Comparison of ENCODE assay signal across 27 mouse cellular contexts in genomic region chr15:60783761-60784160, GRCm38 (mm10).
"Had no signal": no experiment of that assay in that cellular context is flagged by ENCODE, and none has a peak within 500 bp of the region (broad histone marks: within the 10 kb centered on the region; RNA-seq: fewer than 3 reads in every experiment).

No protein-coding gene starts in this region.

- H3K9me3 ChIP-seq: embryonic facial prominence, embryonic 10.5 days; embryonic facial prominence, embryonic 12.5 days; embryonic facial prominence, embryonic 13.5 days; embryonic facial prominence, embryonic 15.5 days; forebrain, embryonic 10.5 days; forebrain, embryonic 12.5 days; forebrain, embryonic 13.5 days; forebrain, embryonic 15.5 days had no signal

- H3K27me3 ChIP-seq: embryonic facial prominence, embryonic 12.5 days; embryonic facial prominence, embryonic 13.5 days; embryonic facial prominence, embryonic 15.5 days; forebrain, embryonic 12.5 days; forebrain, embryonic 13.5 days; forebrain, embryonic 15.5 days had no signal

- H3K36me3 ChIP-seq: embryonic facial prominence, embryonic 10.5 days; embryonic facial prominence, embryonic 12.5 days; embryonic facial prominence, embryonic 13.5 days; embryonic facial prominence, embryonic 15.5 days; forebrain, embryonic 10.5 days; forebrain, embryonic 12.5 days; forebrain, embryonic 15.5 days had no signal

- H3K4me2 ChIP-seq: embryonic facial prominence, embryonic 12.5 days; embryonic facial prominence, embryonic 13.5 days; embryonic facial prominence, embryonic 15.5 days; forebrain, embryonic 12.5 days; forebrain, embryonic 13.5 days; forebrain, embryonic 15.5 days had no signal

- H3K27ac ChIP-seq: embryonic facial prominence, embryonic 10.5 days; embryonic facial prominence, embryonic 12.5 days; embryonic facial prominence, embryonic 13.5 days; embryonic facial prominence, embryonic 15.5 days; forebrain, embryonic 10.5 days; forebrain, embryonic 12.5 days; forebrain, embryonic 13.5 days; forebrain, embryonic 15.5 days; gastrocnemius, adult 2 months had no signal

- H3K4me1 ChIP-seq: embryonic facial prominence, embryonic 12.5 days; embryonic facial prominence, embryonic 13.5 days; embryonic facial prominence, embryonic 15.5 days; forebrain, embryonic 10.5 days; forebrain, embryonic 12.5 days; forebrain, embryonic 13.5 days; forebrain, embryonic 15.5 days had no signal

- ATAC-seq: forebrain, embryonic 13.5 days; forebrain, embryonic 14.5 days; forebrain, embryonic 15.5 days; forebrain, embryonic 16.5 days; forebrain, postnatal 0 days had no signal

- H3K4me3 ChIP-seq: embryonic facial prominence, embryonic 10.5 days; embryonic facial prominence, embryonic 12.5 days; embryonic facial prominence, embryonic 13.5 days; embryonic facial prominence, embryonic 15.5 days; erythroblast, embryonic 14.5 days; forebrain, embryonic 10.5 days; forebrain, embryonic 12.5 days; forebrain, embryonic 13.5 days; forebrain, embryonic 15.5 days; gastrocnemius, adult 2 months had no signal

- H3K9ac ChIP-seq: embryonic facial prominence, embryonic 12.5 days; embryonic facial prominence, embryonic 13.5 days; embryonic facial prominence, embryonic 15.5 days; forebrain, embryonic 12.5 days; forebrain, embryonic 13.5 days; forebrain, embryonic 15.5 days; forebrain, postnatal 0 days had no signal

- DNase-seq: cerebellum, adult 2 months; cerebellum, adult 8-10 months; cerebellum, adult 9-10 months; cerebellum, adult 9-11 months; cerebellum, postnatal 10 days; cerebellum, postnatal 14 days; cerebellum, postnatal 25 days; cerebellum, postnatal 36 days; embryo, embryonic 11 days; forebrain, postnatal 0 days; gastrocnemius, adult 2 months; gastrocnemius, postnatal 10 days; gastrocnemius, postnatal 14 days; gastrocnemius, postnatal 25 days; gastrocnemius, postnatal 36 days; heart, adult 18-20 months had no signal
